Mouse (Mus musculus): ENCODE results near the gene Srcap. TPM values are rescaled to one million over a fixed set of nuclear protein-coding genes. Genes with fewer than 3 reads are reported as not detected.
"Not testable (repeated sequence)": the region's sequence is repeated elsewhere in the genome, so short reads cannot be mapped to it uniquely, and the experiment has no call there.

Gene Srcap
- polyA plus RNA-seq, 1 experiment from 2014 or later = 41.9 TPM

DNA sequence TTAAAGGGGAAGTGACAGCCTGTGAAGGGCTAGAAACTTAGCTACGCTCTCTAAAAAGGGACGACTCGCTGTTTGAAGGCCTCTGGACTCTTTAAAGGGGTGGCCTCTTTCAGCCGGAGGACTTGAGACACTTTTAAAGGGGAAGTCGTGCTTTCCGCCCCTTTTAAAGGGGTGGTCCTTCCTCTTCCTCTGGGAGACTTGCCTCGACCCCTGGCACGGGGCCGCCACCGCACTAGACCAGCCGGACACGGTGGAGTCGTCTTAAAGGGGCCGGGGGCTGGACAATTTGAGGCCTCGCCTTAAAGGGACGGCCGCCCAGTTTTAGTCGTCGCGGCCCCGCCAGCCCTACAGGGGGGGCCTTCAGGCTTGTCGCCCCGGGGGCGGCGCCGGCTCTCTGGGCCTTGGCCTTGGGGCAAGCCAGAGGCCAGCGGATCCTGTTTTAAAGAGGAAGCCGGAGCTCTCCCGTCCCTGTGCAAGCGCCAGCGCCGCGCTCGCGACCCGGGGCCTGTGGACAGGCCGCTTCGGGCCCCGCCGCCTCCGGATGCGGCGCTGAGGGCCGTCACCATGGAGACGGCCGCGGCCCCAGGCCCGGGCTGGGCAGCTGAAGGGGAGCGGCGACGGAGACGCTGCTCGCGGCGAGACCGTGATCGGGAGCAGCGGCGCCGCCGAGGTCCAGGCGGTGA, 33.0 kb upstream of the Srcap start, which contains the start of gene Fbrs:
Gene Fbrs (plus strand): TSS at position 565 of the 683 bp plus-strand sequence.
- Histone ChIP-seq H3K9ac (replicated peaks; ENCODE audit: low read length) (peak within 1 kb of the TSS; percentile 92), H3K4me2 (ENCODE audit: low read depth, low read length) (peak within 1 kb of the TSS; percentile 85), H3K27me3 (ENCODE audit: control insufficient read depth, insufficient read depth, low read length) (no peaks in the 10 kb centered on the region), H3K36me3 (replicated peaks; ENCODE audit: control insufficient read depth, insufficient read depth, low read depth, low read length) (peaks cover 20% of the 10 kb centered on the region), H3K4me3 (ENCODE audit: low read depth, low read length) (peak within 1 kb of the TSS; percentile 98), H3K9me3 (replicated peaks; ENCODE audit: control insufficient read depth, low read length) (no peaks in the 10 kb centered on the region), H3K4me1 (ENCODE audit: control insufficient read depth, insufficient read depth, low read length) (no peaks in the 10 kb centered on the region; the same call in 1 of the 2 replicates), H3K27ac (replicated peaks; ENCODE audit: low read depth, low read length) (peak within 1 kb of the TSS; percentile 95)
- peak; percentile 76 for ATAC-seq (replicated peaks; ENCODE audit: insufficient number of reproducible peaks, low FRiP score, low TSS enrichment, low read depth)
- under 1% methylated on average over 59 of the region's 62 CpGs for WGBS
- peak; percentile 96 for DNase-seq (ENCODE audit: low spot score)

DNA sequence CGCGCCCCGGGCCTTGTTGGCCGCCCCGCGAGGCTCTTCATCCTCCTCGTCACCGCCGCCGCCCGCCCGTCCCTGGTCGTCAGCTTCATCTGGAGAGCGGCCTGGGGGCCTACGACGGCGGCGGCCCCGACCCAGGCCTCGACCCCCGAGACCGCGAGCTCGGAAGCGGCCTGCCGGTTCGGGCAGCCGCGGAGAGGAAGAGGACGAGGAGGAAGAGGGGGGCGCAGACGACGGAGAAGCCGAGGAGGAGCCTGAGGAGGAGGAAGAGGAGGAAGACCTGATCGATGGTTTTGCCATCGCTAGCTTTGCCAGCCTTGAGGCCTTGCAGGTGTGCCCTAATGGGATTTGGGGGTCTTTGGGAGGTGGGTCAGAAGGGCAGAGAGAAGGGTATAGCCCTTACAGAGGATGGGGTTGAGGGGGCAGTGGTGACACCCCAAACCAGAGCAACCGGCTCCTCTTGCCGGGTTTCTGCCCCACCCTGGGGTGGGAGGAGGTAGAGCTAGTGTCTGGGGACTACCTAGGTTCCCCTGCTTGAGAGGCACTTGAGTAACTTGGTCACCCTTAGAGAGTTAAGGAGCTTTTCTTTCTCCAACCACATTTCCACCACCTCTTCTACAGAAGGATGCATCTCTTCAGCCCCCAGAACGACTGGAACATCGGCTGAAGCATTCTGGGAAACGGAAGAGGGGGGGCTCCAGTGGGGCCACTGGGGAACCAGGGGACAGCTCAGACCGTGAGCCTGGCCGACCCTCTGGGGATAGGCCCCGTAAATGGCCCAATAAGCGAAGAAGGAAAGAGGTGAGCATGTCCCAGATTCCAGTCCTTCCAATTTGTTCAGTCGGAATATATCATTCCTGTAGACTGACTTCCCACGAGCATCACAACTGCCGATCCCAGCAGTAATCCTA, 32.2 kb upstream of the Srcap start:
- Histone ChIP-seq H3K4me2 (ENCODE audit: low read depth, low read length) (peak overlapping the region; percentile 85), H3K27ac (replicated peaks; ENCODE audit: low read depth, low read length) (peak overlapping the region; percentile 95), H3K36me3 (replicated peaks; ENCODE audit: control insufficient read depth, insufficient read depth, low read depth, low read length) (peaks cover 20% of the 10 kb centered on the region), H3K9me3 (replicated peaks; ENCODE audit: control insufficient read depth, low read length) (no peaks in the 10 kb centered on the region), H3K27me3 (ENCODE audit: control insufficient read depth, insufficient read depth, low read length) (no peaks in the 10 kb centered on the region), H3K9ac (replicated peaks; ENCODE audit: low read length) (peak overlapping the region; percentile 92), H3K4me1 (ENCODE audit: control insufficient read depth, insufficient read depth, low read length) (no peaks in the 10 kb centered on the region; the same call in 1 of the 2 replicates), H3K4me3 (ENCODE audit: low read depth, low read length) (peak overlapping the region; percentile 98)
- 5% methylated on average over 47 of the region's 48 CpGs for WGBS
- no peak for ATAC-seq (replicated peaks; ENCODE audit: insufficient number of reproducible peaks, low FRiP score, low TSS enrichment, low read depth)
- no peak for DNase-seq (ENCODE audit: low spot score)

DNA sequence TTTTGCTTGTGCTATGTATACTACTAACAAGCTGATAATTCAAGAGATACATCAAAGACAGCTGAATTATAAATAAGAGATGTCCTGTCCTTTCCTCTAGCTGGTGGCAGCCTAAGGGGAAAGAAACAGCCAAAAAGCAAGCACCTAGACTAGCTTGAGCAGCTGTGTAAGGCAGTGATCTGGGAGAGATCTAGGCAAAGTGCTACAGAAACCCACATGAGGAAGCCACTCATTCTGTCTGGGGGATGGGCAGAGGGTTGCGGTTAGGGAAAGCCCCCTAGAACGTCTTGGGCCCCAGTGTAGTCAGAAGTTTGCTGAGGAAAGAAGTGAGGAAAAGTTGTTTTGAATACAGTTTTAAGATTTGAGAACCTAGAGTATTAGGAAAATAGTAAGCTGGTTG, 31.5 kb upstream of the Srcap start:
- DNase-seq (ENCODE audit: low spot score) = no peak
- Histone ChIP-seq H3K4me2 (ENCODE audit: low read depth, low read length) (peak overlapping the region; percentile 85), H3K27ac (replicated peaks; ENCODE audit: low read depth, low read length) (no peak overlapping the region), H3K27me3 (ENCODE audit: control insufficient read depth, insufficient read depth, low read length) (no peaks in the 10 kb centered on the region), H3K9me3 (replicated peaks; ENCODE audit: control insufficient read depth, low read length) (no peaks in the 10 kb centered on the region), H3K36me3 (replicated peaks; ENCODE audit: control insufficient read depth, insufficient read depth, low read depth, low read length) (peaks cover 15% of the 10 kb centered on the region), H3K4me3 (ENCODE audit: low read depth, low read length) (peak overlapping the region; percentile 98), H3K4me1 (ENCODE audit: control insufficient read depth, insufficient read depth, low read length) (no peaks in the 10 kb centered on the region; the same call in 1 of the 2 replicates), H3K9ac (replicated peaks; ENCODE audit: low read length) (peak overlapping the region; percentile 92; the same call in 1 of the 2 replicates)
- 59% methylated on average over 2 of the region's 2 CpGs for WGBS
- ATAC-seq (replicated peaks; ENCODE audit: insufficient number of reproducible peaks, low FRiP score, low TSS enrichment, low read depth) = no peak

DNA sequence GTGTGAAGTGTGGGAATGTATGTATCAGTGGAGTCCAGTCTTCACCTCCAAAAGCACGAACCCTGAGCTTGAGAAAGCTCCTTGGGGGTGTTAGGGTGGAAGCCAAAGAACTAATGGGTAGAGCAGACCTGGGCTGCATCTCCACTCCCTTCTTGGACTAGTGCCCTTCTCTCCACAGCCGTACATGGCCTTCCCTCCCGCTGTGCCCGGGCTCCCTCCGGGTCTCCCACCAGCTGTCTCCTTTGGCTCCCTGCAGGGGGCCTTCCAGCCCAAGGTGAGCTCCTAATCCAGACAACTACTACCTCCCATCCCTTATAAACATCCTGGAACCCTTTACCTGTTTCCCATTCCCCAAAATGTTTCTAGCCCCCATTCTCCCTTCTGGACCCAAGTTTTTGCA, 26.4 kb upstream of the Srcap start:
- Histone ChIP-seq H3K27ac (replicated peaks; ENCODE audit: low read depth, low read length) (no peak overlapping the region), H3K9ac (replicated peaks; ENCODE audit: low read length) (no peak overlapping the region), H3K27me3 (ENCODE audit: control insufficient read depth, insufficient read depth, low read length) (no peaks in the 10 kb centered on the region), H3K4me2 (ENCODE audit: low read depth, low read length) (no peak overlapping the region), H3K36me3 (replicated peaks; ENCODE audit: control insufficient read depth, insufficient read depth, low read depth, low read length) (peaks cover 22% of the 10 kb centered on the region), H3K4me1 (ENCODE audit: control insufficient read depth, insufficient read depth, low read length) (no peaks in the 10 kb centered on the region), H3K4me3 (ENCODE audit: low read depth, low read length) (no peak overlapping the region), H3K9me3 (replicated peaks; ENCODE audit: control insufficient read depth, low read length) (no peaks in the 10 kb centered on the region)
- ATAC-seq (replicated peaks; ENCODE audit: insufficient number of reproducible peaks, low FRiP score, low TSS enrichment, low read depth) (no peak), DNase-seq (ENCODE audit: low spot score) (no peak)
- WGBS = 74% methylated on average over 5 of the region's 5 CpGs

DNA sequence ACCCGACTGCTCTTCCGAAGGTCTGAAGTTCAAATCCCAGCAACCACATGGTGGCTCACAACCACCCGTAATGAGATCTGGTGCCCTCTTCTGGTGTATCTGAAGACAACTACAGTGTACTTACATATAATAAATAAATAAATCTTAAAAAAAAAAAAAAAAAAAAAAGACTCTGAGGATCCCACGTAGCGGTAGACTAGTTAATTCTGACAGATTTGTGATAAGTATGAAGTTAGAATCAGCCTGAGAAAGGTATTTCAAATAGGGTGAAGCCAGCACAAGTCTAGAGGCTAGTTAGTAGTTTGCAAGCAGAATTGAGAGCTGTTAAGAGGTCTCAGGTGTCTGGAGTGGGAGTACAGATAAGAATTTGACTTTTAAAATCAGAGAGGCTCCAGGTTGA, 23.4 kb upstream of the Srcap start:
- H3K36me3 ChIP-seq (replicated peaks; ENCODE audit: control insufficient read depth, insufficient read depth, low read depth, low read length) = peaks cover 14% of the 10 kb centered on the region
- H3K27ac ChIP-seq (replicated peaks; ENCODE audit: low read depth, low read length); H3K27me3 ChIP-seq (ENCODE audit: control insufficient read depth, insufficient read depth, low read length); H3K4me3 ChIP-seq (ENCODE audit: low read depth, low read length); ATAC-seq (replicated peaks; ENCODE audit: insufficient number of reproducible peaks, low FRiP score, low TSS enrichment, low read depth); DNase-seq (ENCODE audit: low spot score); H3K4me2 ChIP-seq (ENCODE audit: low read depth, low read length); H3K9me3 ChIP-seq (replicated peaks; ENCODE audit: control insufficient read depth, low read length); H3K9ac ChIP-seq (replicated peaks; ENCODE audit: low read length); H3K4me1 ChIP-seq (ENCODE audit: control insufficient read depth, insufficient read depth, low read length): not testable (repeated sequence)
- WGBS = 90% methylated on average over 4 of the region's 5 CpGs

DNA sequence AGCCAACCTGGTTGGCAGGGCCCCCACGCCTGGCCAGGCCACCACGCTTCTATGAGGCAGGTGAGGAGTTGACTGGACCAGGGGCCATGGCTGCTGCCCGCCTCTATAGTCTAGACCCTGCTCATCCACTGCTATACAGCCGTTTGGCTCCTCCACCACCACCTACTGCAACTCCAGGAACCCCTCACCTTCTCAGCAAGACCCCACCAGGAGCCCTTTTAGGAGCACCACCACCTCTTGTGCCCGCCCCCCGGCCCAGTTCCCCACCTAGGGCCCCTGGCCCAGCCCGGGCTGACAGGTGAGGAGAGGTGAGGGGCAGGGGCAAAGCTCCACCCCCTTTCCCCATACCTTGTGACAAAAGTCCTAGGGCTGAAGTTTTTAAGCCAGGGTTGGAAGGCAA, 21.8 kb upstream of the Srcap start:
- no peaks in the 10 kb centered on the region for H3K4me1 ChIP-seq (ENCODE audit: control insufficient read depth, insufficient read depth, low read length)
- no peak overlapping the region for H3K4me3 ChIP-seq (ENCODE audit: low read depth, low read length)
- DNase-seq (ENCODE audit: low spot score) (no peak), ATAC-seq (replicated peaks; ENCODE audit: insufficient number of reproducible peaks, low FRiP score, low TSS enrichment, low read depth) (no peak)
- H3K36me3 ChIP-seq (replicated peaks; ENCODE audit: control insufficient read depth, insufficient read depth, low read depth, low read length) = peaks cover 14% of the 10 kb centered on the region
- WGBS = 97% methylated on average over 7 of the region's 7 CpGs
- no peak overlapping the region for H3K4me2 ChIP-seq (ENCODE audit: low read depth, low read length)
- no peak overlapping the region for H3K9ac ChIP-seq (replicated peaks; ENCODE audit: low read length)
- H3K27ac ChIP-seq (replicated peaks; ENCODE audit: low read depth, low read length) = no peak overlapping the region
- no peaks in the 10 kb centered on the region for H3K27me3 ChIP-seq (ENCODE audit: control insufficient read depth, insufficient read depth, low read length)
- H3K9me3 ChIP-seq (replicated peaks; ENCODE audit: control insufficient read depth, low read length) = no peaks in the 10 kb centered on the region

DNA sequence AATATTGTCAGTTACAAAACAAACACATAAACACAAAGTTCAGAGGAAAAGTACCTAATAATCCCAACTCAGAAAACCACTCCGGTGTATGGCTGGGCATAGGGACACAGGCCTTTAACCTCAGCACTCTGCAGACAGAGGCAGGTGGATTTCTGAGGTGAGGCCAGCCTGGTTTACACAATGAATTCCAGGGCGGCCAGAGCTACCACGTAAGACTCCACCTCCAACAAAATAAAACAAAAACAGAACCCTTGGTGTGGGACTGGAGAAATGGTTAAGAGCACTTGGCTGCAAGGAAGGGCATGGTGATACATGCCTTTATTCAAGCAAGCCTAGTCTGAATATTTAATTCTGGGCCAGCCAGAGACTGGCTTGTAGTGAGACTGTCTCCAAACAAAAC, 19.9 kb upstream of the Srcap start:
- no peak overlapping the region for H3K27ac ChIP-seq (replicated peaks; ENCODE audit: low read depth, low read length)
- no peak for DNase-seq (ENCODE audit: low spot score)
- H3K4me3 ChIP-seq (ENCODE audit: low read depth, low read length) = no peak overlapping the region
- no peaks in the 10 kb centered on the region for H3K4me1 ChIP-seq (ENCODE audit: control insufficient read depth, insufficient read depth, low read length)
- ATAC-seq (replicated peaks; ENCODE audit: insufficient number of reproducible peaks, low FRiP score, low TSS enrichment, low read depth) = no peak
- H3K9ac ChIP-seq (replicated peaks; ENCODE audit: low read length) = no peak overlapping the region
- no peak overlapping the region for H3K4me2 ChIP-seq (ENCODE audit: low read depth, low read length)
- H3K27me3 ChIP-seq (ENCODE audit: control insufficient read depth, insufficient read depth, low read length) = no peaks in the 10 kb centered on the region
- H3K36me3 ChIP-seq (replicated peaks; ENCODE audit: control insufficient read depth, insufficient read depth, low read depth, low read length) = peaks cover 10% of the 10 kb centered on the region
- WGBS = 91% methylated on average over 3 of the region's 3 CpGs
- H3K9me3 ChIP-seq (replicated peaks; ENCODE audit: control insufficient read depth, low read length) = no peaks in the 10 kb centered on the region

DNA sequence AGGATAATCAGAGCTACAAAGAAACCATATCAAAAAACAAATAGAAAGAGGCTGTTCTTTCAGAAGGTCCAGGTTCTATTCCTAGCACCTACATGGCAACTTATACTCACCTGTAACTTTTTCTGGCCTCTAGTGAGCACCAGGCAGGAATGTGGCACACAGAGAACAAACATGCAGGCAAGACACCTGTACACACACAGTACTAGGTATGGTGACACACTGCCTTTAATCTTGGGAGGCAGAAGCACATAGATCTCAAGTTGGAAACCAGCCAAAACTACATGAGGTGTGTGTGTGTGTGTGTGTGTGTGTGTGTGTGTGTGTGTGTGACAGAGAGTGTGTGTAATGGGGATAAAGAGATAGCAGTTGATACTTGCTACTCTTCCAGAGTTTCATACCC, 17.1 kb upstream of the Srcap start:
- H3K9ac ChIP-seq (replicated peaks; ENCODE audit: low read length) = no peak overlapping the region
- no peak overlapping the region for H3K4me2 ChIP-seq (ENCODE audit: low read depth, low read length)
- H3K4me3 ChIP-seq (ENCODE audit: low read depth, low read length) = no peak overlapping the region
- ATAC-seq (replicated peaks; ENCODE audit: insufficient number of reproducible peaks, low FRiP score, low TSS enrichment, low read depth) = no peak
- no peaks in the 10 kb centered on the region for H3K27me3 ChIP-seq (ENCODE audit: control insufficient read depth, insufficient read depth, low read length)
- no peaks in the 10 kb centered on the region for H3K9me3 ChIP-seq (replicated peaks; ENCODE audit: control insufficient read depth, low read length)
- no peak overlapping the region for H3K27ac ChIP-seq (replicated peaks; ENCODE audit: low read depth, low read length)
- peaks cover 3% of the 10 kb centered on the region for H3K36me3 ChIP-seq (replicated peaks; ENCODE audit: control insufficient read depth, insufficient read depth, low read depth, low read length)
- no peak for DNase-seq (ENCODE audit: low spot score)
- no peaks in the 10 kb centered on the region for H3K4me1 ChIP-seq (ENCODE audit: control insufficient read depth, insufficient read depth, low read length)

Data from embryonic facial prominence, embryonic 11.5 days (tissue).